ENCODE assay signal across 32 mouse cellular contexts in the genomic region with DNA sequence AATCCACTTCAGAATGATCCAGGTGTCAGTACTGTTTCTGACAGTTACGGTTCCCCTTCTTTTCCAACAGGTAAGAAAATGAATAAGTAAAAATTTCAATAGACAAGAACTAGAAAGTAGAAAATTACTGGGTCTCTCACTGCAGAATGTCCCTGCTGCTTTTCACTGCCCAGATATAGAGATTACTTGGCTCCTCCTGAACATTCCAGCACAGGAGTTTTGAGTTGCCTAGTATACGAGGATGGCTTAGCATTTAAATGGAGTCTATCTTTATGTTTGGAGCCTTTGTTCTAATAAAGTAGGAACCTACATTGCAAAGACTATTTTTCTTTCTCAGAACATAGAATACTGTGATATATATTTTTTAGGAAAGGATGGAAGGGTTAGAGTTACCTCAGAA. TPM values are rescaled to one million over a fixed set of nuclear protein-coding genes. Genes with fewer than 3 reads are reported as not detected.
DNase-seq lines count a peak whose midpoint lies in the region; ATAC-seq and TF ChIP-seq lines count a peak whose summit lies in the region.
"Had no signal": no experiment of that assay in that cellular context is flagged by ENCODE, and none has a peak within 500 bp of the region (broad histone marks: within the 10 kb centered on the region; RNA-seq: fewer than 3 reads in every experiment).

No protein-coding gene starts in this region.

- 0 out of 2 replicates have a peak, but pooled peaks have one; percentile 63 for ATAC-seq in hindbrain, embryonic 15.5 days (ENCODE audit: low FRiP score, low read depth)
- no peak for ATAC-seq in hindbrain, embryonic 12.5 days (ENCODE audit: low FRiP score)
- no peak for ATAC-seq in hindbrain, postnatal 0 days
- no peak for ATAC-seq in hindbrain, embryonic 11.5 days (ENCODE audit: low FRiP score)
- no peak for ATAC-seq in midbrain, postnatal 0 days (ENCODE audit: low FRiP score)
- no peak for ATAC-seq in midbrain, embryonic 13.5 days
- ATAC-seq: activated CD4-positive, CD25-positive, alpha-beta regulatory T cell, adult 4 months; CD4-positive, CD25-positive, alpha-beta regulatory T cell, adult 4 months; forebrain, embryonic 14.5 days; forebrain, embryonic 16.5 days; Patski had no signal

- no peaks in the 10 kb centered on the region for H3K36me3 ChIP-seq in hindbrain, embryonic 15.5 days
- H3K36me3 ChIP-seq in hindbrain, embryonic 12.5 days, result no peaks in the 10 kb centered on the region
- no peaks in the 10 kb centered on the region for H3K36me3 ChIP-seq in hindbrain, postnatal 0 days (ENCODE audit: insufficient read depth, low read length)
- no peaks in the 10 kb centered on the region for H3K36me3 ChIP-seq in hindbrain, embryonic 11.5 days (ENCODE audit: control insufficient read depth, insufficient read depth, low read length)
- no peaks in the 10 kb centered on the region for H3K36me3 ChIP-seq in midbrain, postnatal 0 days (ENCODE audit: insufficient read depth, low read length)
- no peaks in the 10 kb centered on the region for H3K36me3 ChIP-seq in midbrain, embryonic 13.5 days
- H3K36me3 ChIP-seq: embryonic facial prominence, embryonic 13.5 days; embryonic facial prominence, embryonic 15.5 days; forebrain, embryonic 10.5 days; forebrain, embryonic 12.5 days; G1E had no signal

- 65% methylated on average over 2 of the region's 2 CpGs for WGBS in hindbrain, embryonic 15.5 days
- WGBS in hindbrain, embryonic 12.5 days, result 79% methylated on average over 2 of the region's 2 CpGs
- WGBS in hindbrain, postnatal 0 days, result 59% methylated on average over 2 of the region's 2 CpGs
- 79% methylated on average over 2 of the region's 2 CpGs for WGBS in hindbrain, embryonic 11.5 days
- WGBS in midbrain, postnatal 0 days, result 57% methylated on average over 2 of the region's 2 CpGs
- 59% methylated on average over 2 of the region's 2 CpGs for WGBS in midbrain, embryonic 13.5 days

- no peaks in the 10 kb centered on the region for H3K4me1 ChIP-seq in hindbrain, embryonic 15.5 days (replicated peaks)
- no peaks in the 10 kb centered on the region for H3K4me1 ChIP-seq in hindbrain, embryonic 12.5 days
- H3K4me1 ChIP-seq in hindbrain, postnatal 0 days (ENCODE audit: insufficient read depth, low read length), result no peaks in the 10 kb centered on the region
- H3K4me1 ChIP-seq in hindbrain, embryonic 11.5 days (replicated peaks; ENCODE audit: control insufficient read depth, insufficient read depth, low read length), result no peaks in the 10 kb centered on the region
- H3K4me1 ChIP-seq in midbrain, postnatal 0 days (ENCODE audit: insufficient read depth, low read length), result no peaks in the 10 kb centered on the region
- no peaks in the 10 kb centered on the region for H3K4me1 ChIP-seq in midbrain, embryonic 13.5 days (replicated peaks)
- H3K4me1 ChIP-seq: embryonic facial prominence, embryonic 13.5 days; embryonic facial prominence, embryonic 15.5 days; forebrain, embryonic 10.5 days; forebrain, embryonic 12.5 days had no signal

- TF ChIP-seq CTCF in hindbrain, postnatal 0 days (IDR thresholded peaks at IDR 0.05; ENCODE audit: low read depth), result no peak
- no peak for TF ChIP-seq CTCF in midbrain, postnatal 0 days (IDR thresholded peaks at IDR 0.05)

- H3K27ac ChIP-seq in hindbrain, embryonic 15.5 days (replicated peaks), result no peak overlapping the region
- H3K27ac ChIP-seq in hindbrain, embryonic 12.5 days, result no peak overlapping the region
- H3K27ac ChIP-seq in hindbrain, postnatal 0 days, result peak overlapping the region; percentile 69; the same call in 1 of the 2 replicates
- H3K27ac ChIP-seq in hindbrain, embryonic 11.5 days (ENCODE audit: low read depth, low read length), result no peak overlapping the region
- H3K27ac ChIP-seq in midbrain, postnatal 0 days (ENCODE audit: low read depth, low read length), result no peak overlapping the region
- no peak overlapping the region for H3K27ac ChIP-seq in midbrain, embryonic 13.5 days
- H3K27ac ChIP-seq: embryonic facial prominence, embryonic 13.5 days; embryonic facial prominence, embryonic 15.5 days; forebrain, embryonic 10.5 days; forebrain, embryonic 12.5 days had no signal

- H3K27me3 ChIP-seq in hindbrain, embryonic 15.5 days, result no peaks in the 10 kb centered on the region
- H3K27me3 ChIP-seq in hindbrain, embryonic 12.5 days, result no peaks in the 10 kb centered on the region
- no peaks in the 10 kb centered on the region for H3K27me3 ChIP-seq in hindbrain, postnatal 0 days (ENCODE audit: insufficient read depth, low read length)
- no peaks in the 10 kb centered on the region for H3K27me3 ChIP-seq in hindbrain, embryonic 11.5 days (ENCODE audit: control insufficient read depth, insufficient read depth, low read length)
- H3K27me3 ChIP-seq in midbrain, postnatal 0 days (ENCODE audit: insufficient read depth, low read length), result no peaks in the 10 kb centered on the region
- H3K27me3 ChIP-seq in midbrain, embryonic 13.5 days, result no peaks in the 10 kb centered on the region
- H3K27me3 ChIP-seq: embryonic facial prominence, embryonic 13.5 days; embryonic facial prominence, embryonic 15.5 days; forebrain, embryonic 12.5 days had no signal

- H3K9me3 ChIP-seq in hindbrain, embryonic 15.5 days, result no peaks in the 10 kb centered on the region
- 0 out of 2 replicates have a peak, but pooled peaks cover 7% of the 10 kb centered on the region for H3K9me3 ChIP-seq in hindbrain, embryonic 12.5 days (replicated peaks)
- no peaks in the 10 kb centered on the region for H3K9me3 ChIP-seq in hindbrain, postnatal 0 days (ENCODE audit: low read length)
- H3K9me3 ChIP-seq in hindbrain, embryonic 11.5 days (ENCODE audit: control insufficient read depth, low read length), result no peaks in the 10 kb centered on the region
- no peaks in the 10 kb centered on the region for H3K9me3 ChIP-seq in midbrain, postnatal 0 days (ENCODE audit: low read length)
- H3K9me3 ChIP-seq in midbrain, embryonic 13.5 days, result no peaks in the 10 kb centered on the region
- H3K9me3 ChIP-seq: embryonic facial prominence, embryonic 13.5 days; embryonic facial prominence, embryonic 15.5 days; G1E had no signal

- H3K9ac ChIP-seq in hindbrain, embryonic 15.5 days, result no peak overlapping the region
- no peak overlapping the region for H3K9ac ChIP-seq in hindbrain, embryonic 12.5 days
- no peak overlapping the region for H3K9ac ChIP-seq in hindbrain, postnatal 0 days (replicated peaks; ENCODE audit: low read length)
- no peak overlapping the region for H3K9ac ChIP-seq in hindbrain, embryonic 11.5 days (ENCODE audit: low read depth, low read length)
- no peak overlapping the region for H3K9ac ChIP-seq in midbrain, postnatal 0 days (replicated peaks; ENCODE audit: low read length, poor library complexity, severe bottlenecking)
- no peak overlapping the region for H3K9ac ChIP-seq in midbrain, embryonic 13.5 days (replicated peaks)
- H3K9ac ChIP-seq: embryonic facial prominence, embryonic 13.5 days; embryonic facial prominence, embryonic 15.5 days; forebrain, embryonic 12.5 days had no signal

- H3K4me2 ChIP-seq in hindbrain, embryonic 15.5 days, result no peak overlapping the region
- no peak overlapping the region for H3K4me2 ChIP-seq in hindbrain, embryonic 12.5 days (replicated peaks)
- H3K4me2 ChIP-seq in hindbrain, postnatal 0 days (ENCODE audit: low read depth, low read length), result no peak overlapping the region
- H3K4me2 ChIP-seq in hindbrain, embryonic 11.5 days (replicated peaks; ENCODE audit: low read depth, low read length), result no peak overlapping the region
- H3K4me2 ChIP-seq in midbrain, postnatal 0 days (ENCODE audit: low read depth, low read length, poor library complexity, severe bottlenecking), result no peak overlapping the region
- no peak overlapping the region for H3K4me2 ChIP-seq in midbrain, embryonic 13.5 days (replicated peaks)
- H3K4me2 ChIP-seq: embryonic facial prominence, embryonic 13.5 days; embryonic facial prominence, embryonic 15.5 days; forebrain, embryonic 12.5 days had no signal

- no peak overlapping the region for H3K4me3 ChIP-seq in hindbrain, embryonic 15.5 days
- H3K4me3 ChIP-seq in hindbrain, embryonic 12.5 days, result no peak overlapping the region
- no peak overlapping the region for H3K4me3 ChIP-seq in hindbrain, postnatal 0 days (ENCODE audit: low read length)
- no peak overlapping the region for H3K4me3 ChIP-seq in hindbrain, embryonic 11.5 days (ENCODE audit: low read depth, low read length)
- no peak overlapping the region for H3K4me3 ChIP-seq in midbrain, postnatal 0 days (ENCODE audit: low read depth, low read length)
- no peak overlapping the region for H3K4me3 ChIP-seq in midbrain, embryonic 13.5 days (replicated peaks)
- H3K4me3 ChIP-seq: embryonic facial prominence, embryonic 13.5 days; embryonic facial prominence, embryonic 15.5 days; erythroblast, embryonic 14.5 days; forebrain, embryonic 10.5 days; forebrain, embryonic 12.5 days had no signal

- DNase-seq in hindbrain, postnatal 0 days (ENCODE audit: low spot score), result peak; percentile 28
- no peak for DNase-seq in hindbrain, embryonic 11.5 days (ENCODE audit: low spot score)
- DNase-seq in midbrain, postnatal 0 days (ENCODE audit: low spot score), result peak; percentile 42
- DNase-seq: adrenal gland, adult 8-10 months; adrenal gland, postnatal 14 days; adrenal gland, postnatal 36 days; B cell, adult 2 months; cerebellum, adult 11 months; cerebellum, adult 18-20 months; cerebellum, adult 8-10 months; cerebellum, adult 9-11 months; cerebellum, postnatal 14 days; cerebellum, postnatal 36 days; embryo, embryonic 11 days had no signal

RNA-seq across cellular contexts. Expression of a gene that starts 3.8 kb away (rescaled TPM):
- not detected in 2 replicates for polyA plus RNA-seq in hindbrain, embryonic 15.5 days (2015; fragmentation: Nextera tagmentation; extraction: Ambion mirVana)
- polyA plus RNA-seq in hindbrain, embryonic 12.5 days (2016; fragmentation: Nextera tagmentation; extraction: Ambion mirVana), result not detected in 2 replicates
- total RNA-seq in hindbrain, postnatal 0 days (2014; rRNA removed), result not detected in 2 replicates
- polyA plus RNA-seq in hindbrain, postnatal 0 days (2015; fragmentation: Nextera tagmentation; extraction: Ambion mirVana), result not detected in 2 replicates
- polyA plus RNA-seq in hindbrain, embryonic 11.5 days (2014; fragmentation: Nextera tagmentation; extraction: Ambion mirVana), result not detected in 2 replicates
- not detected in 2 replicates for total RNA-seq in midbrain, postnatal 0 days (2014; rRNA removed)
- not detected in 2 replicates for polyA plus RNA-seq in midbrain, postnatal 0 days (2015; fragmentation: Nextera tagmentation; extraction: Ambion mirVana)
- not detected in 2 replicates for polyA plus RNA-seq in midbrain, embryonic 13.5 days (2015; fragmentation: Nextera tagmentation; extraction: Ambion mirVana)
- total RNA-seq: adrenal gland, adult 18-20 months; adrenal gland, adult 8-10 months; adrenal gland, postnatal 14 days; adrenal gland, postnatal 36 days; CH12.LX; common myeloid progenitor, adult 5-6 weeks; G1E had no signal
- polyA plus RNA-seq: activated CD4-positive, CD25-positive, alpha-beta regulatory T cell, adult 4 months; CD4-positive, CD25-positive, alpha-beta regulatory T cell, adult 4 months; embryonic facial prominence, embryonic 11.5 days; embryonic facial prominence, embryonic 13.5 days; embryonic facial prominence, embryonic 15.5 days; erythroblast, embryonic 14.5 days; forebrain, embryonic 10.5 days; forebrain, embryonic 12.5 days; forebrain, embryonic 14.5 days; forebrain, embryonic 16.5 days; G1E; Patski had no signal

RNA-seq across cellular contexts. Expression of a gene that starts 3.8 kb away (rescaled TPM):
- 0.25 TPM in 1 of 2 replicates, not detected in the other for polyA plus RNA-seq in hindbrain, embryonic 15.5 days (2015; fragmentation: Nextera tagmentation; extraction: Ambion mirVana)
- 0.18 TPM in 1 of 2 replicates, not detected in the other for polyA plus RNA-seq in hindbrain, embryonic 12.5 days (2016; fragmentation: Nextera tagmentation; extraction: Ambion mirVana)
- not detected in 2 replicates for total RNA-seq in hindbrain, postnatal 0 days (2014; rRNA removed)
- 0.33 and 0.34 TPM in 2 replicates for polyA plus RNA-seq in hindbrain, postnatal 0 days (2015; fragmentation: Nextera tagmentation; extraction: Ambion mirVana)
- not detected in 2 replicates for polyA plus RNA-seq in hindbrain, embryonic 11.5 days (2014; fragmentation: Nextera tagmentation; extraction: Ambion mirVana)
- total RNA-seq in midbrain, postnatal 0 days (2014; rRNA removed), result not detected in 2 replicates
- polyA plus RNA-seq in midbrain, postnatal 0 days (2015; fragmentation: Nextera tagmentation; extraction: Ambion mirVana), result 0.16 and 0.31 TPM in 2 replicates
- not detected in 2 replicates for polyA plus RNA-seq in midbrain, embryonic 13.5 days (2015; fragmentation: Nextera tagmentation; extraction: Ambion mirVana)
- total RNA-seq: CH12.LX; common myeloid progenitor, adult 5-6 weeks; G1E had no signal
- polyA plus RNA-seq: activated CD4-positive, CD25-positive, alpha-beta regulatory T cell, adult 4 months; CD4-positive, CD25-positive, alpha-beta regulatory T cell, adult 4 months; embryonic facial prominence, embryonic 11.5 days; embryonic facial prominence, embryonic 13.5 days; embryonic facial prominence, embryonic 15.5 days; erythroblast, embryonic 14.5 days; forebrain, embryonic 10.5 days; forebrain, embryonic 12.5 days; forebrain, embryonic 14.5 days; forebrain, embryonic 16.5 days; G1E had no signal

RNA-seq across cellular contexts. Expression of a gene that starts 4.0 kb away (rescaled TPM):
- 2.0 and 2.2 TPM in 2 replicates for polyA plus RNA-seq in hindbrain, embryonic 15.5 days (2015; fragmentation: Nextera tagmentation; extraction: Ambion mirVana)
- 0.27 and 0.70 TPM in 2 replicates for polyA plus RNA-seq in hindbrain, embryonic 12.5 days (2016; fragmentation: Nextera tagmentation; extraction: Ambion mirVana)
- total RNA-seq in hindbrain, postnatal 0 days (2014; rRNA removed), result 5.9 and 7.8 TPM in 2 replicates
- polyA plus RNA-seq in hindbrain, postnatal 0 days (2015; fragmentation: Nextera tagmentation; extraction: Ambion mirVana), result 7.3 and 8.3 TPM in 2 replicates
- 0.56 and 0.97 TPM in 2 replicates for polyA plus RNA-seq in hindbrain, embryonic 11.5 days (2014; fragmentation: Nextera tagmentation; extraction: Ambion mirVana)
- 3.0 and 3.9 TPM in 2 replicates for total RNA-seq in midbrain, postnatal 0 days (2014; rRNA removed)
- 4.2 and 5.0 TPM in 2 replicates for polyA plus RNA-seq in midbrain, postnatal 0 days (2015; fragmentation: Nextera tagmentation; extraction: Ambion mirVana)
- 0.36 and 0.40 TPM in 2 replicates for polyA plus RNA-seq in midbrain, embryonic 13.5 days (2015; fragmentation: Nextera tagmentation; extraction: Ambion mirVana)
- total RNA-seq: CH12.LX had no signal
- polyA plus RNA-seq: erythroblast, embryonic 14.5 days; G1E had no signal

RNA-seq across cellular contexts. Expression of a gene that starts 17.2 kb away (rescaled TPM):
- polyA plus RNA-seq in hindbrain, embryonic 15.5 days (2015; fragmentation: Nextera tagmentation; extraction: Ambion mirVana), result not detected in 2 replicates
- not detected in 2 replicates for polyA plus RNA-seq in hindbrain, embryonic 12.5 days (2016; fragmentation: Nextera tagmentation; extraction: Ambion mirVana)
- total RNA-seq in hindbrain, postnatal 0 days (2014; rRNA removed), result not detected in 2 replicates
- not detected in 2 replicates for polyA plus RNA-seq in hindbrain, postnatal 0 days (2015; fragmentation: Nextera tagmentation; extraction: Ambion mirVana)
- polyA plus RNA-seq in hindbrain, embryonic 11.5 days (2014; fragmentation: Nextera tagmentation; extraction: Ambion mirVana), result not detected in 2 replicates
- total RNA-seq in midbrain, postnatal 0 days (2014; rRNA removed), result not detected in 2 replicates
- not detected in 2 replicates for polyA plus RNA-seq in midbrain, postnatal 0 days (2015; fragmentation: Nextera tagmentation; extraction: Ambion mirVana)
- polyA plus RNA-seq in midbrain, embryonic 13.5 days (2015; fragmentation: Nextera tagmentation; extraction: Ambion mirVana), result not detected in 2 replicates
- total RNA-seq: adrenal gland, adult 18-20 months; adrenal gland, adult 8-10 months; adrenal gland, postnatal 14 days; CH12.LX; common myeloid progenitor, adult 5-6 weeks had no signal
- polyA plus RNA-seq: activated CD4-positive, CD25-positive, alpha-beta regulatory T cell, adult 4 months; CD4-positive, CD25-positive, alpha-beta regulatory T cell, adult 4 months; embryonic facial prominence, embryonic 11.5 days; embryonic facial prominence, embryonic 13.5 days; embryonic facial prominence, embryonic 15.5 days; erythroblast, embryonic 14.5 days; forebrain, embryonic 10.5 days; forebrain, embryonic 14.5 days; forebrain, embryonic 16.5 days; G1E; Patski had no signal

RNA-seq across cellular contexts. Expression of a gene that starts 37.7 kb away (rescaled TPM):
- not detected in 2 replicates for polyA plus RNA-seq in hindbrain, embryonic 15.5 days (2015; fragmentation: Nextera tagmentation; extraction: Ambion mirVana)
- polyA plus RNA-seq in hindbrain, embryonic 12.5 days (2016; fragmentation: Nextera tagmentation; extraction: Ambion mirVana), result not detected in 2 replicates
- total RNA-seq in hindbrain, postnatal 0 days (2014; rRNA removed), result not detected in 2 replicates
- polyA plus RNA-seq in hindbrain, postnatal 0 days (2015; fragmentation: Nextera tagmentation; extraction: Ambion mirVana), result not detected in 2 replicates
- polyA plus RNA-seq in hindbrain, embryonic 11.5 days (2014; fragmentation: Nextera tagmentation; extraction: Ambion mirVana), result not detected in 2 replicates
- total RNA-seq in midbrain, postnatal 0 days (2014; rRNA removed), result not detected in 2 replicates
- not detected in 2 replicates for polyA plus RNA-seq in midbrain, postnatal 0 days (2015; fragmentation: Nextera tagmentation; extraction: Ambion mirVana)
- not detected in 2 replicates for polyA plus RNA-seq in midbrain, embryonic 13.5 days (2015; fragmentation: Nextera tagmentation; extraction: Ambion mirVana)
- total RNA-seq: adrenal gland, adult 18-20 months; adrenal gland, adult 8-10 months; adrenal gland, postnatal 14 days; adrenal gland, postnatal 36 days; CH12.LX; common myeloid progenitor, adult 5-6 weeks had no signal
- polyA plus RNA-seq: activated CD4-positive, CD25-positive, alpha-beta regulatory T cell, adult 4 months; CD4-positive, CD25-positive, alpha-beta regulatory T cell, adult 4 months; embryonic facial prominence, embryonic 11.5 days; embryonic facial prominence, embryonic 13.5 days; erythroblast, embryonic 14.5 days; forebrain, embryonic 10.5 days; forebrain, embryonic 12.5 days; forebrain, embryonic 14.5 days; forebrain, embryonic 16.5 days; G1E; Patski had no signal
